Mouse (Mus musculus): ENCODE measurements around the gene Tubb1. TPM values are rescaled to one million over a fixed set of nuclear protein-coding genes. Genes with fewer than 3 reads are reported as not detected.

Tubb1 gene
- polyA plus RNA-seq, 1 experiment from 2014 or later: 5.5 TPM

- no peaks in the 10 kb centered on the region for H3K36me3 ChIP-seq (replicated peaks)
- 71% methylated on average over 5 of the region's 5 CpGs for WGBS
- H3K4me1 ChIP-seq: peaks cover under 1% of the 10 kb centered on the region; the same call in 1 of the 2 replicates
- H3K27me3 ChIP-seq (ENCODE audit: poor library complexity, severe bottlenecking): no peaks in the 10 kb centered on the region
- no peak for DNase-seq (ENCODE audit: extremely low spot score, low spot score)
- no peak overlapping the region for H3K27ac ChIP-seq
- no peaks in the 10 kb centered on the region for H3K9me3 ChIP-seq
- no peak overlapping the region for H3K4me3 ChIP-seq
Measured at GRCm38 (mm10) chr2:174478746-174479145, 28.3 kb downstream of the Tubb1 start.

- no peak overlapping the region for H3K27ac ChIP-seq
- H3K36me3 ChIP-seq (replicated peaks): no peaks in the 10 kb centered on the region
- no peaks in the 10 kb centered on the region for H3K9me3 ChIP-seq
- no peaks in the 10 kb centered on the region for H3K27me3 ChIP-seq (ENCODE audit: poor library complexity, severe bottlenecking)
- no peak for DNase-seq (ENCODE audit: extremely low spot score, low spot score)
- no peaks in the 10 kb centered on the region for H3K4me1 ChIP-seq
- WGBS: 91% methylated on average over 5 of the region's 5 CpGs
- H3K4me3 ChIP-seq: no peak overlapping the region
Measured at GRCm38 (mm10) chr2:174487005-174487404, 36.5 kb downstream of the Tubb1 start.

GRCm38 (mm10) chr2:174492858-174493257 lies 42.4 kb downstream of the Tubb1 start:
- WGBS: 75% methylated on average over 2 of the region's 2 CpGs
- H3K27ac ChIP-seq: no peak overlapping the region
- H3K9me3 ChIP-seq: no peaks in the 10 kb centered on the region

GRCm38 (mm10) chr2:174500814-174501503 lies 50.5 kb downstream of the Tubb1 start:
- peaks cover 12% of the 10 kb centered on the region for H3K4me1 ChIP-seq
- 87% methylated on average over 14 of the region's 14 CpGs for WGBS
- H3K36me3 ChIP-seq (replicated peaks): no peaks in the 10 kb centered on the region
- no peak overlapping the region for H3K4me3 ChIP-seq
- no peaks in the 10 kb centered on the region for H3K9me3 ChIP-seq
- H3K27ac ChIP-seq: no peak overlapping the region
- H3K27me3 ChIP-seq (ENCODE audit: poor library complexity, severe bottlenecking): no peaks in the 10 kb centered on the region
- DNase-seq (ENCODE audit: extremely low spot score, low spot score): no peak

More at GRCm38 (mm10) chr2:174492858-174493257, 42.4 kb downstream of the Tubb1 start:
- Histone ChIP-seq H3K27me3 (ENCODE audit: poor library complexity, severe bottlenecking) (no peaks in the 10 kb centered on the region), H3K4me3 (no peak overlapping the region), H3K36me3 (replicated peaks) (no peaks in the 10 kb centered on the region), H3K4me1 (no peaks in the 10 kb centered on the region)
- no peak for DNase-seq (ENCODE audit: extremely low spot score, low spot score)

- Histone ChIP-seq H3K4me3 (no peak overlapping the region), H3K27ac (no peak overlapping the region), H3K9me3 (no peaks in the 10 kb centered on the region), H3K4me1 (peaks cover 12% of the 10 kb centered on the region), H3K36me3 (replicated peaks) (no peaks in the 10 kb centered on the region), H3K27me3 (ENCODE audit: poor library complexity, severe bottlenecking) (no peaks in the 10 kb centered on the region)
- 93% methylated on average over 8 of the region's 8 CpGs for WGBS
- DNase-seq (ENCODE audit: extremely low spot score, low spot score): no peak
Measured at GRCm38 (mm10) chr2:174501517-174501916, 51.0 kb downstream of the Tubb1 start.

- DNase-seq (ENCODE audit: extremely low spot score, low spot score): no peak
Measured at GRCm38 (mm10) chr2:174502321-174502720, 51.8 kb downstream of the Tubb1 start.

GRCm38 (mm10) chr2:174502831-174503460 lies 52.5 kb downstream of the Tubb1 start:
- Histone ChIP-seq H3K9me3 (no peaks in the 10 kb centered on the region), H3K4me3 (no peak overlapping the region), H3K27ac (no peak overlapping the region), H3K27me3 (ENCODE audit: poor library complexity, severe bottlenecking) (no peaks in the 10 kb centered on the region), H3K4me1 (peaks cover 12% of the 10 kb centered on the region), H3K36me3 (replicated peaks) (no peaks in the 10 kb centered on the region)
- DNase-seq (ENCODE audit: extremely low spot score, low spot score): no peak
- 90% methylated on average over 25 of the region's 25 CpGs for WGBS

More at GRCm38 (mm10) chr2:174502321-174502720, 51.8 kb downstream of the Tubb1 start:
- H3K4me3 ChIP-seq: no peak overlapping the region
- H3K9me3 ChIP-seq: no peaks in the 10 kb centered on the region
- H3K27me3 ChIP-seq (ENCODE audit: poor library complexity, severe bottlenecking): no peaks in the 10 kb centered on the region
- no peak overlapping the region for H3K27ac ChIP-seq
- 67% methylated on average over 5 of the region's 5 CpGs for WGBS
- H3K36me3 ChIP-seq (replicated peaks): no peaks in the 10 kb centered on the region
- peaks cover 12% of the 10 kb centered on the region for H3K4me1 ChIP-seq

Other genes starting within 250 kb of the Tubb1 start
- 880 and 928 TPM in 2 replicates for gene Gnas, start 166.4 kb upstream of the Tubb1 start, polyA plus RNA-seq (2016; fragmentation: Nextera tagmentation; extraction: Ambion mirVana)
- 5.9 and 8.1 TPM in 2 replicates for gene Gm20721, start 104.0 kb upstream of the Tubb1 start, polyA plus RNA-seq (2016; fragmentation: Nextera tagmentation; extraction: Ambion mirVana)
- 196 and 201 TPM in 2 replicates for gene Nelfcd, start 34.9 kb upstream of the Tubb1 start, polyA plus RNA-seq (2016; fragmentation: Nextera tagmentation; extraction: Ambion mirVana)
- 102 and 106 TPM in 2 replicates for gene Ctsz, start 11.7 kb upstream of the Tubb1 start, polyA plus RNA-seq (2016; fragmentation: Nextera tagmentation; extraction: Ambion mirVana)
- 534 and 554 TPM in 2 replicates for gene Atp5e, start 13.4 kb downstream of the Tubb1 start, polyA plus RNA-seq (2016; fragmentation: Nextera tagmentation; extraction: Ambion mirVana)
- gene Prelid3b, start 22.4 kb downstream of the Tubb1 start, polyA plus RNA-seq (2016; fragmentation: Nextera tagmentation; extraction: Ambion mirVana): 128 and 129 TPM in 2 replicates
- gene Zfp831, start 192.8 kb downstream of the Tubb1 start, polyA plus RNA-seq (2016; fragmentation: Nextera tagmentation; extraction: Ambion mirVana): 0.01 TPM in 1 of 2 replicates, not detected in the other